Mouse (Mus musculus) limb, embryonic 10.5 days (tissue): ENCODE data around the gene Bicd1. TPM values are rescaled to one million over a fixed set of nuclear protein-coding genes. Genes with fewer than 3 reads are reported as not detected.
"Not testable (repeated sequence)": the region's sequence is repeated elsewhere in the genome, so short reads cannot be mapped to it uniquely, and the experiment has no call there.

ENCODE experiments used
- DNase-seq: peaks from one replicate; pipeline ENCODE4 v3.0.0-alpha.2; 2017; ENCODE audit warnings: low spot score
- H3K27ac ChIP-seq: fragments of 300-500 bp; sonication (generic); 2 replicates; pipeline ENCODE4 v1.5.1; 2016; ENCODE audit warnings: mild to moderate bottlenecking
- H3K27me3 ChIP-seq: fragments of 300-500 bp; sonication (generic); 2 replicates; pipeline ENCODE4 v1.6.1; 2016; ENCODE audit warnings: low read depth, mild to moderate bottlenecking; ENCODE audit not compliant: poor library complexity, severe bottlenecking
- H3K36me3 ChIP-seq: fragments of 300-500 bp; sonication (generic); 2 replicates; pipeline ENCODE4 v1.6.1; 2016; ENCODE audit warnings: mild to moderate bottlenecking, moderate library complexity
- H3K4me1 ChIP-seq: fragments of 300-500 bp; sonication (generic); 2 replicates; pipeline ENCODE4 v1.6.1; 2016
- H3K4me3 ChIP-seq: fragments of 300-500 bp; sonication (generic); 2 replicates; pipeline ENCODE4 v1.5.1; 2016; ENCODE audit warnings: mild to moderate bottlenecking, moderate library complexity
- H3K9me3 ChIP-seq: fragments of 300-500 bp; sonication (generic); replicated peaks from 2 replicates; pipeline ENCODE4 v1.6.1; 2016; ENCODE audit warnings: mild to moderate bottlenecking
- WGBS: fragments of 180-500 bp; shearing (Covaris S2); methylation state at CpG from one replicate; pipeline ENCODE4 v1.1.7; 2016; 5-methylcytosine and 5-hydroxymethylcytosine counted together
- polyA plus RNA-seq: library from polyadenylated mRNA; unstranded; fragments of >200 nt; fragmentation: Nextera tagmentation; extraction: Ambion mirVana; gene quantifications from 2 replicates; pipeline ENCODE4 v1.2.1, GENCODE M21; 2016

The Bicd1 gene
- polyA plus RNA-seq = 5.0 and 5.6 TPM in 2 replicates

GRCm38 (mm10) chr6:149408833-149409332 is at the start of gene Bicd1:
Gene Bicd1, plus strand, starts transcription at chr6:149408886.
- H3K27me3 ChIP-seq = no peaks in the 10 kb centered on the region
- H3K4me1 ChIP-seq = peaks cover 11% of the 10 kb centered on the region
- DNase-seq = peak; percentile 85
- no peaks in the 10 kb centered on the region for H3K36me3 ChIP-seq
- peak within 1 kb of the TSS; percentile 75 for H3K27ac ChIP-seq
- H3K9me3 ChIP-seq = no peaks in the 10 kb centered on the region
- peak within 1 kb of the TSS; percentile 64 for H3K4me3 ChIP-seq
- WGBS = 0% methylated on average over 30 of the region's 30 CpGs

- not testable (repeated sequence) for DNase-seq, H3K27me3 ChIP-seq, H3K9me3 ChIP-seq, H3K4me1 ChIP-seq, H3K36me3 ChIP-seq, H3K4me3 ChIP-seq, H3K27ac ChIP-seq
- 97% methylated on average over 20 of the region's 20 CpGs for WGBS
These were observed 46.2 kb upstream of the Bicd1 start for GRCm38 (mm10) chr6:149362533-149362932.

- H3K27ac ChIP-seq, H3K36me3 ChIP-seq, H3K27me3 ChIP-seq, H3K4me3 ChIP-seq, H3K4me1 ChIP-seq, H3K9me3 ChIP-seq, DNase-seq: not testable (repeated sequence)
- 86% methylated on average over 2 of the region's 2 CpGs for WGBS
These were observed 42.7 kb upstream of the Bicd1 start for GRCm38 (mm10) chr6:149365975-149366374.

GRCm38 (mm10) chr6:149366403-149366802 is 42.3 kb upstream of the Bicd1 start:
- Histone ChIP-seq H3K9me3 (no peaks in the 10 kb centered on the region), H3K36me3 (no peaks in the 10 kb centered on the region), H3K27ac (no peak overlapping the region), H3K27me3 (no peaks in the 10 kb centered on the region), H3K4me3 (no peak overlapping the region), H3K4me1 (no peaks in the 10 kb centered on the region)
- no peak for DNase-seq
- 87% methylated on average over 2 of the region's 2 CpGs for WGBS

- WGBS = 54% methylated on average over 2 of the region's 2 CpGs
- Histone ChIP-seq H3K4me3 (no peak overlapping the region), H3K9me3 (no peaks in the 10 kb centered on the region), H3K27me3 (no peaks in the 10 kb centered on the region), H3K27ac (no peak overlapping the region), H3K36me3 (no peaks in the 10 kb centered on the region), H3K4me1 (no peaks in the 10 kb centered on the region)
- peak; percentile 44 for DNase-seq
These were observed 33.7 kb upstream of the Bicd1 start for GRCm38 (mm10) chr6:149374986-149375457.

- 75% methylated on average over 2 of the region's 2 CpGs for WGBS
- no peaks in the 10 kb centered on the region for H3K36me3 ChIP-seq
- no peaks in the 10 kb centered on the region for H3K9me3 ChIP-seq
- H3K4me1 ChIP-seq = no peaks in the 10 kb centered on the region
- H3K4me3 ChIP-seq = no peak overlapping the region
- DNase-seq = no peak
- no peaks in the 10 kb centered on the region for H3K27me3 ChIP-seq
- no peak overlapping the region for H3K27ac ChIP-seq
These were observed 25.2 kb upstream of the Bicd1 start for GRCm38 (mm10) chr6:149383531-149383930.

GRCm38 (mm10) chr6:149386389-149386788 is 22.3 kb upstream of the Bicd1 start:
- Histone ChIP-seq H3K4me1 (no peaks in the 10 kb centered on the region), H3K27ac (no peak overlapping the region), H3K9me3 (no peaks in the 10 kb centered on the region), H3K4me3 (no peak overlapping the region), H3K36me3 (no peaks in the 10 kb centered on the region), H3K27me3 (no peaks in the 10 kb centered on the region)
- WGBS = 46% methylated on average over 3 of the region's 3 CpGs
- no peak for DNase-seq

- not testable (repeated sequence) for H3K27me3 ChIP-seq, H3K9me3 ChIP-seq, H3K4me3 ChIP-seq, H3K36me3 ChIP-seq, DNase-seq, H3K4me1 ChIP-seq, H3K27ac ChIP-seq
- WGBS = 95% methylated on average over 2 of the region's 2 CpGs
These were observed 19.1 kb upstream of the Bicd1 start for GRCm38 (mm10) chr6:149389626-149390025.

GRCm38 (mm10) chr6:149399396-149399795 is 9.3 kb upstream of the Bicd1 start:
- Histone ChIP-seq H3K4me3 (no peak overlapping the region), H3K9me3 (no peaks in the 10 kb centered on the region), H3K27me3 (no peaks in the 10 kb centered on the region), H3K36me3 (no peaks in the 10 kb centered on the region), H3K27ac (no peak overlapping the region), H3K4me1 (no peaks in the 10 kb centered on the region)
- no peak for DNase-seq

- no peaks in the 10 kb centered on the region for H3K9me3 ChIP-seq
- DNase-seq = no peak
- H3K4me1 ChIP-seq = peaks cover 11% of the 10 kb centered on the region
- peak overlapping the region; percentile 64 for H3K4me3 ChIP-seq
- no peaks in the 10 kb centered on the region for H3K27me3 ChIP-seq
- peak overlapping the region; percentile 75 for H3K27ac ChIP-seq
- WGBS = 1% methylated on average over 11 of the region's 11 CpGs
- H3K36me3 ChIP-seq = no peaks in the 10 kb centered on the region
These were observed 655 bp downstream of the Bicd1 start for GRCm38 (mm10) chr6:149409341-149409740.

- DNase-seq = no peak
- Histone ChIP-seq H3K4me3 (peak overlapping the region; percentile 64), H3K36me3 (no peaks in the 10 kb centered on the region), H3K27me3 (no peaks in the 10 kb centered on the region), H3K4me1 (peaks cover 11% of the 10 kb centered on the region), H3K27ac (no peak overlapping the region), H3K9me3 (no peaks in the 10 kb centered on the region)
- WGBS = 14% methylated on average over 4 of the region's 4 CpGs
These were observed 1.2 kb downstream of the Bicd1 start for GRCm38 (mm10) chr6:149409845-149410244.

GRCm38 (mm10) chr6:149413256-149413655 is 4.6 kb downstream of the Bicd1 start:
- H3K9me3 ChIP-seq = no peaks in the 10 kb centered on the region
- no peak overlapping the region for H3K4me3 ChIP-seq
- no peaks in the 10 kb centered on the region for H3K36me3 ChIP-seq
- H3K27ac ChIP-seq = no peak overlapping the region
- no peaks in the 10 kb centered on the region for H3K27me3 ChIP-seq
- DNase-seq = no peak
- H3K4me1 ChIP-seq = peaks cover 11% of the 10 kb centered on the region

GRCm38 (mm10) chr6:149424748-149425147 is 16.1 kb downstream of the Bicd1 start:
- no peak overlapping the region for H3K4me3 ChIP-seq
- no peaks in the 10 kb centered on the region for H3K27me3 ChIP-seq
- no peak overlapping the region for H3K27ac ChIP-seq
- no peaks in the 10 kb centered on the region for H3K9me3 ChIP-seq
- no peaks in the 10 kb centered on the region for H3K36me3 ChIP-seq
- DNase-seq = no peak
- no peaks in the 10 kb centered on the region for H3K4me1 ChIP-seq

GRCm38 (mm10) chr6:149439140-149439539 is 30.5 kb downstream of the Bicd1 start:
- H3K27me3 ChIP-seq = no peaks in the 10 kb centered on the region
- H3K36me3 ChIP-seq = no peaks in the 10 kb centered on the region
- DNase-seq = no peak
- H3K9me3 ChIP-seq = no peaks in the 10 kb centered on the region
- no peak overlapping the region for H3K27ac ChIP-seq
- WGBS = 86% methylated on average over 1 of the region's 1 CpGs
- no peak overlapping the region for H3K4me3 ChIP-seq
- no peaks in the 10 kb centered on the region for H3K4me1 ChIP-seq
